Mouse (Mus musculus) lung, postnatal 0 days (tissue): ENCODE results near the gene Mgat4e.

ENCODE experiments used
- CTCF ChIP-seq: IDR thresholded peaks from 2 replicates; pipeline ENCODE4 v1.5.1; 2016; ENCODE audit warnings: antibody characterized with exemption, mild to moderate bottlenecking
- EP300 ChIP-seq: IDR thresholded peaks from 2 replicates; pipeline ENCODE4 v1.6.1; 2016; ENCODE audit warnings: antibody characterized with exemption, mild to moderate bottlenecking, control low read depth

DNA sequence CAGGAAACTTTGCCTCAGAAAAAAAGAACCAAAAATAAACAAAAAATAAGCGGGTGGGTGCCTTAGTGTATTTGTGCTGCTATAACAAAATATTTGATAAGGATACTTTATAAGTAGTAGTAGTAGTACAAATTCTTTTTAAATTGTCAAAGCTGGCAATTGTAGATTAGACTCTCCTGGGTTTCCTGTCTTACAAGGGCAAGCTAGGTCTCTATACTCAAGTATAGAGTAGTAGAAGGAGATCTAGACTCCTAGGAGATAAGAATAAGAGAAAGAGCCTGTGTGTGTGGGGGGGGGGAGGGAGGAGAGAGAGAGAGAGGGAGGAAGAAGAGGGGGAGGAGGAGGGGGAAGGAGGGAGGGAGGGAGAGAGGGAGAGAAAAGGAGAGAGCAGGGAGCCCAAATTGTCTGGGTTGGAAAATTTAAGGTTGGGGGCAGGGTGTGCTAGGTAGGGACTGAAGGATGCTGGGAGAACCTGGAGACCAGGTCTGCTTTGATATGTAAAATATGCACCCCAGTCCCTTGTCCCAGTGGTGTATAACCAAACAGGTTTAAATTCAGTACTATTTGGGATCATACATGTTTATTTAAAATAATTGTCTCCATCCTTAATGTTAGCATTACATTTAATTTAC, 23.9 kb upstream of the Mgat4e start:
- TF ChIP-seq CTCF (no peak), EP300 (no peak)
